Mouse (Mus musculus) 3T3-L1 (cell line): ENCODE measurements around the gene Hist1h1d.
"Not testable (repeated sequence)": the region's sequence is repeated elsewhere in the genome, so short reads cannot be mapped to it uniquely, and the experiment has no call there.

Experiments used
- DNase-seq: peaks from one replicate; pipeline ENCODE4 v3.0.0-alpha.2; 2015; ENCODE audit warnings: low read depth, low spot score

Gene Hist1h1d

GRCm38 (mm10) chr13:23591886-23592285 lies 38.8 kb downstream of the Hist1h1d start:
- not testable (repeated sequence) for DNase-seq

DNA sequence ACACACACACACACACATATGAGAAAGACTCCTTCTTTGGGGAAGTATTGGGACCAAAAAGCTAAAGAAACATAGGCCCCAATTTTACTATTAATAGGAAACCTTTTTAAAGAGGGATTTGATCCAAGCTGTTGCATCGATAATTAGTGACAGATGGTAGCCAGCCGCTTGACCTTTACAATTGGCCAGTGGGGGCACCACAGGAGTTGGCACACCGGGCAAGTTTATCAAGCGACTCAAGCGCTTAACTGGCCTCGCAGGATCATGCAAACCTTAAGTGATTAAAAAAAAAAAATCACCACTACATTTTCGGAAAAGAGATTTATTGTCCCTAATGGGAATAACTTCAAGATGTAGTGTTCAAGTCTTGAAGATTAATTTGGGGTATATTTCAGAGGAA lies 39.6 kb downstream of the Hist1h1d start:
- no peak for DNase-seq

GRCm38 (mm10) chr13:23593051-23593770 lies 40.1 kb downstream of the Hist1h1d start:
- no peak for DNase-seq

DNA sequence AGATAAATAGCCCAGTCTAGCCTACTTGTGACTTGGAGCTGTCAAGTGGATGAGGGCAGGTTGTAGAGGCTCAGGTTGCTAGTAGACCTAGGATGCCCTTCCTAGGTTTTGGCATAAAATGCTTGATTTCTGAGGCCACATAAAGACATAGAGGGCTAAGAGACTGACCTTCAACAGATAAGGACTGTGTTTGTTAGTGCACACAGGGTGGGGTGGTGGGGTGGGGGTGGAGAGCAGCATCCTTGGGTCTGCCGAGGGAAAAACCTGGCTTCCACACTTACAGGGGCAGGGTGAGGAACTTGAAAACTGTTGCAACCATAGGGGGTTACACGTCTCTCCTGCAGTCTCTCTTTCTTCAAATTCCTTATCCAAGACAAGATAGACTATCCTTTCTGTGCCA lies 42.1 kb downstream of the Hist1h1d start:
- no peak for DNase-seq

- DNase-seq: no peak
Measured at GRCm38 (mm10) chr13:23595622-23596372, 42.7 kb downstream of the Hist1h1d start.

- peak; percentile 88 for DNase-seq
Measured at GRCm38 (mm10) chr13:23597957-23598356, 44.9 kb downstream of the Hist1h1d start.

DNA sequence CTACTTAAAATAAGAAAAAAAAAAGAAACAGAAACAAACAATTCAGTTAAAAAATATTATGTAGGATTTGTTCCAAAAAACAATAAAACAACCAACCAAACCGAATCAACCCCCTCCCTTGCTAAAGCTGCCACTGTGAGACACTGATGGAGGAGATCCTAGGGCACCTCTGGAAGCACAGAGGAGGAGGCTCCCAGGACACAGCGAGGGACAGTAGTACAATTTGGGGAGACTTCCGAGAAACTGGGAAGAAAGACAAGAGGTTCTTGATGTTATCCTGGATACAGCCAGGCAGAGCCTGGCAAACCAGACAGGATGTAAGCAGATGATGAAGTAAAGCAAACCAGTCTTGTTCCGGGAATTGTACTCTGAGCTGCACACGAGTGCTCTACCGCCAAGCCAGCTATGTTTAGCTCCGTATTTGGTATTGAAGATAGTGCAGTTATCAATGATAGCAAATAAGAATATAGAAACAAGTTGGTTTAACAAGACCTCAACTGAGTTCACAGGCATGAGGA lies 50.2 kb downstream of the Hist1h1d start:
- DNase-seq: no peak

DNA sequence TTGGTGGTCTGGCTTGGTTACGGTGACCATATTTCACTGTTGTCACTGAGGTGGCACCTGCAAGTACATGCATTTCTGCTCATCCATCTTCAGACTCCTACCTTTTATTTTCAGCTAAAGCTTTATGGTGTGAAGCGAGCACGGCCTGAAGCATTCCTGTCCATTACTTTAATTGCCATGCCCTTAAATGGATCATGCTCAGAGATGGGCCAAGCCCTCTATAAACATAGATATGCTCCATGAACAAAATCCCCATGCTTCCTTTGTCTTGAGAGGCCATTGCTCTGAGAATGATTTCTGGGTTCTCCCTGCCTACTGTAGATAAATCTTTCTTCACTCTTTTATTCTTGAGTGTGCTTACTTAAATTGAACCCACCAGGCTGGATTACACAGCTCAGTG lies 51.4 kb downstream of the Hist1h1d start:
- DNase-seq: no peak

- DNase-seq: no peak
Measured at GRCm38 (mm10) chr13:23605052-23605451, 52.0 kb downstream of the Hist1h1d start.

GRCm38 (mm10) chr13:23609209-23609608 lies 56.1 kb downstream of the Hist1h1d start:
- peak; percentile 29 for DNase-seq

DNA sequence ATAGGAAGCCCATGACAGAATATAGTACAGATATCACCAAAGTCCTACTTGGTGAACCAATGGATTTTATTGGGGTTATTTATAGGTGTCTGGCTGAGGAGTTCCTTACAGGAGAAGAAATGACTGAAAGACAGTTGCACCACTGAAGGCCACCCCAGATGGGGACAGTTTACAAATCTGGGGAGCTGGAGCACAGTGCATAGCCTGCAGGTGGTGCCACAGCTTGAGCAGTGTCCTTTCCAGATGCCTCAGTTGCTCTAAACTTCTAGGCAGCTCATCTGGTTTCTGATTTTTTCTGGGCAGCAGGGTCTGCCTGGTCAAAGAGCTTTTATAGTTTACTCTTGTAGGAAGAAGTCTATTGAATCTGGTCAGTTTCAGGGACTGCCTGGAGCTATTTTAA lies 56.8 kb downstream of the Hist1h1d start:
- no peak for DNase-seq
